Mouse (Mus musculus) thymus, adult 2 months (tissue): Measurements from ENCODE around the gene Platr17.

ENCODE experiments used
- CTCF ChIP-seq: fragments of 200-500 bp; IDR thresholded peaks from 2 replicates; pipeline ENCODE4 v1.5.1; 2012; ENCODE audit warnings: mild to moderate bottlenecking, control low read depth, low read length, moderate library complexity, borderline replicate concordance; ENCODE audit not compliant: control insufficient read depth, poor library complexity, insufficient read depth; ENCODE audit errors: extremely low read depth
- POLR2A ChIP-seq: fragments of 200-500 bp; IDR thresholded peaks from 2 replicates; pipeline ENCODE4 v1.6.1; 2012; ENCODE audit warnings: mild to moderate bottlenecking, low read length, control low read depth, moderate library complexity; ENCODE audit not compliant: control insufficient read depth, poor library complexity, insufficient read depth; ENCODE audit errors: extremely low read depth

GRCm38 (mm10) chr17:33865330-33866030, 39.5 kb upstream of the Platr17 start:
- TF ChIP-seq POLR2A (no peak), CTCF (no peak)
